Mouse (Mus musculus) heart, embryonic 13.5 days (tissue): Measurements from ENCODE around the gene Slc35a2. TPM values are rescaled to one million over a fixed set of nuclear protein-coding genes. Genes with fewer than 3 reads are reported as not detected.

Experiments
- ATAC-seq: fragments of 200-750 bp; cut with Nextera tagmentation; 2 replicates; pipeline ENCODE4 v1.8.0; 2017; ENCODE audit warnings: moderate TSS enrichment; ENCODE audit not compliant: insufficient number of reproducible peaks, low FRiP score, low TSS enrichment; ENCODE audit errors: extremely low read depth
- H3K27ac ChIP-seq: fragments of 300-500 bp; sonication (generic); replicated peaks from 2 replicates; pipeline ENCODE4 v1.5.1; 2015; ENCODE audit warnings: moderate library complexity, mild to moderate bottlenecking, inconsistent platforms
- H3K27me3 ChIP-seq: fragments of 300-500 bp; sonication (generic); replicated peaks from 2 replicates; pipeline ENCODE4 v1.6.1; 2015; ENCODE audit warnings: mild to moderate bottlenecking, inconsistent platforms
- H3K36me3 ChIP-seq: fragments of 300-500 bp; sonication (generic); 2 replicates; pipeline ENCODE4 v1.6.1; 2015; ENCODE audit warnings: mild to moderate bottlenecking, inconsistent platforms
- H3K4me1 ChIP-seq: fragments of 300-500 bp; sonication (generic); 2 replicates; pipeline ENCODE4 v1.6.1; 2015; ENCODE audit warnings: inconsistent platforms
- H3K4me2 ChIP-seq: fragments of 300-500 bp; sonication (generic); 2 replicates; pipeline ENCODE4 v1.6.1; 2015; ENCODE audit warnings: inconsistent platforms, mild to moderate bottlenecking, moderate library complexity
- H3K4me3 ChIP-seq: fragments of 300-500 bp; sonication (generic); 2 replicates; pipeline ENCODE4 v1.5.1; 2015; ENCODE audit warnings: moderate library complexity, mild to moderate bottlenecking, inconsistent platforms
- H3K9ac ChIP-seq: fragments of 300-500 bp; sonication (generic); 2 replicates; pipeline ENCODE4 v1.6.1; 2015; ENCODE audit warnings: inconsistent platforms, mild to moderate bottlenecking, moderate library complexity
- H3K9me3 ChIP-seq: fragments of 300-500 bp; sonication (generic); 2 replicates; pipeline ENCODE4 v1.6.1; 2016; ENCODE audit warnings: inconsistent platforms
- WGBS: fragments of 180-500 bp; shearing (Covaris S2); methylation state at CpG from one replicate; pipeline ENCODE4 v1.1.7; 2015; ENCODE audit warnings: mixed read lengths; 5-methylcytosine and 5-hydroxymethylcytosine counted together
- polyA plus RNA-seq: library from polyadenylated mRNA; unstranded; fragments of >200 nt; fragmentation: Nextera tagmentation; extraction: Ambion mirVana; gene quantifications from 2 replicates; pipeline ENCODE4 v1.2.1, GENCODE M21; 2015

Gene Slc35a2
- 24.1 and 25.4 TPM in 2 replicates for polyA plus RNA-seq

GRCm38 (mm10) chrX:7883841-7884567 lies at the start of gene Slc35a2:
TSS of gene Slc35a2 (plus strand) at chrX:7884028.
- 6% methylated on average over 49 of the region's 49 CpGs for WGBS
- Histone ChIP-seq H3K36me3 (peaks cover 9% of the 10 kb centered on the region; the same call in 1 of the 2 replicates), H3K4me1 (peaks cover 12% of the 10 kb centered on the region), H3K27ac (peak within 1 kb of the TSS; percentile 87), H3K4me3 (peak within 1 kb of the TSS; percentile 65), H3K4me2 (peak within 1 kb of the TSS; percentile 72), H3K9ac (peak within 1 kb of the TSS; percentile 77), H3K9me3 (no peaks in the 10 kb centered on the region), H3K27me3 (no peaks in the 10 kb centered on the region)
- peak; percentile 85 for ATAC-seq

- Histone ChIP-seq H3K36me3 (no peaks in the 10 kb centered on the region), H3K9me3 (no peaks in the 10 kb centered on the region; the same call in 1 of the 2 replicates), H3K27me3 (no peaks in the 10 kb centered on the region), H3K4me2 (no peak overlapping the region), H3K27ac (no peak overlapping the region), H3K9ac (no peak overlapping the region), H3K4me3 (no peak overlapping the region), H3K4me1 (no peaks in the 10 kb centered on the region)
- ATAC-seq, result no peak
- 38% methylated on average over 1 of the region's 1 CpGs for WGBS
Measured at GRCm38 (mm10) chrX:7837146-7837545, 46.7 kb upstream of the Slc35a2 start.

- peak overlapping the region; percentile 80 for H3K4me3 ChIP-seq
- no peaks in the 10 kb centered on the region; the same call in 1 of the 2 replicates for H3K9me3 ChIP-seq
- WGBS, result 8% methylated on average over 7 of the region's 7 CpGs
- H3K4me2 ChIP-seq, result peak overlapping the region; percentile 80
- no peaks in the 10 kb centered on the region for H3K27me3 ChIP-seq
- H3K36me3 ChIP-seq, result 0 out of 2 replicates have a peak, but pooled peaks cover 4% of the 10 kb centered on the region
- ATAC-seq, result no peak
- H3K9ac ChIP-seq, result peak overlapping the region; percentile 63; the same call in 1 of the 2 replicates
- peak overlapping the region; percentile 95 for H3K27ac ChIP-seq
- H3K4me1 ChIP-seq, result peaks cover 26% of the 10 kb centered on the region
Measured at GRCm38 (mm10) chrX:7840842-7841162, 43.0 kb upstream of the Slc35a2 start.

- WGBS, result 9% methylated on average over 74 of the region's 74 CpGs
- H3K27ac ChIP-seq, result peak within 1 kb of the TSS; percentile 95
- peak within 1 kb of the TSS; percentile 94 for H3K9ac ChIP-seq
- peak within 1 kb of the TSS; percentile 80 for H3K4me2 ChIP-seq
- no peaks in the 10 kb centered on the region; the same call in 1 of the 2 replicates for H3K9me3 ChIP-seq
- H3K36me3 ChIP-seq, result 0 out of 2 replicates have a peak, but pooled peaks cover 4% of the 10 kb centered on the region
- H3K27me3 ChIP-seq, result no peaks in the 10 kb centered on the region
- ATAC-seq, result peak; percentile 93
- peak within 1 kb of the TSS; percentile 80 for H3K4me3 ChIP-seq
- peaks cover 26% of the 10 kb centered on the region for H3K4me1 ChIP-seq
Measured at GRCm38 (mm10) chrX:7841163-7842162, 42.4 kb upstream of the Slc35a2 start, which contains the start of gene Otud5. TSS of gene Otud5 (plus strand) at chrX:7841364.

GRCm38 (mm10) chrX:7842318-7842717 lies 41.5 kb upstream of the Slc35a2 start:
- WGBS, result 8% methylated on average over 42 of the region's 42 CpGs
- H3K9ac ChIP-seq, result peak overlapping the region; percentile 94
- ATAC-seq, result no peak
- H3K9me3 ChIP-seq, result no peaks in the 10 kb centered on the region; the same call in 1 of the 2 replicates
- H3K4me1 ChIP-seq, result peaks cover 26% of the 10 kb centered on the region
- peak overlapping the region; percentile 80 for H3K4me2 ChIP-seq
- H3K4me3 ChIP-seq, result peak overlapping the region; percentile 80
- H3K27ac ChIP-seq, result peak overlapping the region; percentile 95
- no peaks in the 10 kb centered on the region for H3K27me3 ChIP-seq
- 0 out of 2 replicates have a peak, but pooled peaks cover 4% of the 10 kb centered on the region for H3K36me3 ChIP-seq

GRCm38 (mm10) chrX:7847845-7848244 lies 36.0 kb upstream of the Slc35a2 start:
- no peak overlapping the region for H3K9ac ChIP-seq
- WGBS, result 77% methylated on average over 2 of the region's 2 CpGs
- H3K36me3 ChIP-seq, result peaks cover 30% of the 10 kb centered on the region
- no peak overlapping the region for H3K4me2 ChIP-seq
- peaks cover 25% of the 10 kb centered on the region for H3K4me1 ChIP-seq
- H3K27me3 ChIP-seq, result no peaks in the 10 kb centered on the region
- no peak for ATAC-seq
- no peak overlapping the region for H3K27ac ChIP-seq
- H3K4me3 ChIP-seq, result no peak overlapping the region
- H3K9me3 ChIP-seq, result no peaks in the 10 kb centered on the region

GRCm38 (mm10) chrX:7854578-7854977 lies 29.2 kb upstream of the Slc35a2 start:
- no peaks in the 10 kb centered on the region for H3K27me3 ChIP-seq
- H3K36me3 ChIP-seq, result peaks cover 28% of the 10 kb centered on the region
- H3K9me3 ChIP-seq, result no peaks in the 10 kb centered on the region
- no peak overlapping the region for H3K9ac ChIP-seq
- no peaks in the 10 kb centered on the region for H3K4me1 ChIP-seq
- no peak overlapping the region for H3K4me3 ChIP-seq
- no peak for ATAC-seq
- H3K27ac ChIP-seq, result no peak overlapping the region
- no peak overlapping the region for H3K4me2 ChIP-seq
- WGBS, result 37% methylated on average over 2 of the region's 2 CpGs

- Histone ChIP-seq H3K4me2 (no peak overlapping the region), H3K27me3 (no peaks in the 10 kb centered on the region), H3K9ac (no peak overlapping the region), H3K27ac (no peak overlapping the region), H3K4me1 (no peaks in the 10 kb centered on the region), H3K36me3 (peaks cover 13% of the 10 kb centered on the region), H3K9me3 (no peaks in the 10 kb centered on the region), H3K4me3 (no peak overlapping the region)
- 71% methylated on average over 3 of the region's 3 CpGs for WGBS
- ATAC-seq, result no peak
Measured at GRCm38 (mm10) chrX:7859191-7859753, 24.6 kb upstream of the Slc35a2 start.

GRCm38 (mm10) chrX:7863181-7863580 lies 20.6 kb upstream of the Slc35a2 start:
- WGBS, result 81% methylated on average over 1 of the region's 1 CpGs
- 0 out of 2 replicates have a peak, but pooled peaks cover 9% of the 10 kb centered on the region for H3K4me1 ChIP-seq
- ATAC-seq, result no peak
- H3K9ac ChIP-seq, result no peak overlapping the region
- no peak overlapping the region for H3K27ac ChIP-seq
- no peak overlapping the region for H3K4me2 ChIP-seq
- H3K9me3 ChIP-seq, result no peaks in the 10 kb centered on the region
- no peaks in the 10 kb centered on the region for H3K27me3 ChIP-seq
- no peak overlapping the region for H3K4me3 ChIP-seq
- peaks cover 11% of the 10 kb centered on the region for H3K36me3 ChIP-seq

- ATAC-seq, result no peak
- no peak overlapping the region for H3K4me2 ChIP-seq
- H3K4me1 ChIP-seq, result 0 out of 2 replicates have a peak, but pooled peaks cover 9% of the 10 kb centered on the region
- H3K27ac ChIP-seq, result no peak overlapping the region
- no peak overlapping the region for H3K4me3 ChIP-seq
- no peak overlapping the region for H3K9ac ChIP-seq
- peaks cover 11% of the 10 kb centered on the region for H3K36me3 ChIP-seq
- no peaks in the 10 kb centered on the region for H3K9me3 ChIP-seq
- WGBS, result 78% methylated on average over 3 of the region's 3 CpGs
- H3K27me3 ChIP-seq, result no peaks in the 10 kb centered on the region
Measured at GRCm38 (mm10) chrX:7864551-7864950, 19.3 kb upstream of the Slc35a2 start.

GRCm38 (mm10) chrX:7865343-7865742 lies 18.5 kb upstream of the Slc35a2 start:
- Histone ChIP-seq H3K4me1 (0 out of 2 replicates have a peak, but pooled peaks cover 9% of the 10 kb centered on the region), H3K27ac (no peak overlapping the region), H3K4me3 (no peak overlapping the region), H3K36me3 (peaks cover 11% of the 10 kb centered on the region), H3K4me2 (no peak overlapping the region), H3K9ac (no peak overlapping the region), H3K27me3 (no peaks in the 10 kb centered on the region), H3K9me3 (no peaks in the 10 kb centered on the region)
- no peak for ATAC-seq
- WGBS, result 53% methylated on average over 2 of the region's 2 CpGs
